Mouse (Mus musculus): ENCODE results near the gene Nup205. TPM values are rescaled to one million over a fixed set of nuclear protein-coding genes. Genes with fewer than 3 reads are reported as not detected.

Gene Nup205
- total RNA-seq, 2 experiments from 2014 or later: 69.6 to 87.1 TPM

DNA sequence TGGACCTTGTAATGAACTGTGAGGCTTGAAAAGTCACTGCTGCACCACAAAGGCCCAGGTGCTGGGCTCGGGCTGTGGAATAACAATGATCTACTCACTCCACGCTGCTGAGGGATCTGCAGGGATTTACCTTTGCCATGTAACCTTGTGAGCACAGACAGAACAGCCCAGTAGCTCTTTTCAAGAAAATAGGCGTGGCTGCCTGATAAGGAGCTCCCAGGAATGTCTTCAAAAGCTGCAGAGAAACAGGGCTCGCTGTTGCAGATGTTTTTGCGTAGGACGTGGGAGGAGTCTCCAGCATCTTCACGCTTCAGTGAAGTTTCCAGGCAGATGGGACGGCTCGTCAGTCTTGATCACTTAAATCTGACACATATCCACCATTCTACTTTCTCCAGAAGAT is 66.8 kb downstream of the Nup205 start:
- ATAC-seq (replicated peaks; ENCODE audit: poor library complexity): no peak

DNA sequence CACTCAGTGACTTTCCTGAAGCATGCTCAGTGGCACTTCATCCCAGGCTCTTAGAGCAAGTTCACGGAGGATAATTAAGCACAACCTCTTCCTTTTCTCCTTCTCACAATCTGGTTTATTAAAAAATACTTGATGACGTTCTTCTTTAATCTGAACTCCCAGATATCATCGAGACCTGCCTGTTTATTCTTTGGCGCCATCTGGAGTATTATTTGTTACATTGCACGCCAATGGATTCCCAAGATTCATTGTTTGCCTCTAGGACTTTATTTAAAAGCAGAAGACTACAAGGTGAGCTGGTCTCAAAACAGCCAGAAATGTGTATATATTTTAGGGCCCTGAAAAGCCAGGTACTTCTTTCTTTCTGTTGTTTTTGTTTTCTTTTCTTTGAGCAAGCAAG is 67.9 kb downstream of the Nup205 start:
- ATAC-seq (replicated peaks; ENCODE audit: poor library complexity): peak; percentile 78

DNA sequence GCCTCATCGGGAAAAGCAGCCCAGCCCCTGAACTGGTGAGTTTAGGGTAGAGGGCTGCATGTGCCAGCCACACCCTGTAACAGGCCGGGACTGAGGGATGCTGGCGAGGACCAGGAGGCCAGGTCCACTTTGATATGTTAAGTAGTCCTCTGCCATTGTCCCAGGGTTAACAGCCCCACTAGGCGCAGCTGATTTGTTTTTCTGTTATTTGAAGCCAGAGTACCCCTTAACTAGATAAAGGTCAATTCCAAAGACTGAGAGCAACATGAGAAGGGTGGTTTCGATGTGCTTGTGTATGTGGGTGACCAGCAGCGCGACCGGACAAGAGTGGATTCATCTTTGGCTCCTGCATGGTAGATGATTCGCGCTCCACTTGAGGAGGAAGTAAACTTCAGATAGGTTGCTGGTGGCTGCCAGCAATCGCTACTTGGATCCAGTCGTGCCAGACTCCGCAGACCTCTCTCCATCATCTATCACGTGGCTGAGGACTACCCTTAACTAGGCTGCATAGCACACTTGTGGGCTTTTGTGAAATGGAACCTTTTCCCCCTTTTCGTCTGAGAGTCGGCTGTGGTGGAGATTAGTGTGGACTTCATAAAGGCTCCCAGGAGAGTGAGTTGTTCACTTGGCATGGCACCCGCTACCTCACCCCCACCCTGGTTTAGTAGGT is 74.7 kb downstream of the Nup205 start:
- ATAC-seq (replicated peaks; ENCODE audit: poor library complexity): no peak

DNA sequence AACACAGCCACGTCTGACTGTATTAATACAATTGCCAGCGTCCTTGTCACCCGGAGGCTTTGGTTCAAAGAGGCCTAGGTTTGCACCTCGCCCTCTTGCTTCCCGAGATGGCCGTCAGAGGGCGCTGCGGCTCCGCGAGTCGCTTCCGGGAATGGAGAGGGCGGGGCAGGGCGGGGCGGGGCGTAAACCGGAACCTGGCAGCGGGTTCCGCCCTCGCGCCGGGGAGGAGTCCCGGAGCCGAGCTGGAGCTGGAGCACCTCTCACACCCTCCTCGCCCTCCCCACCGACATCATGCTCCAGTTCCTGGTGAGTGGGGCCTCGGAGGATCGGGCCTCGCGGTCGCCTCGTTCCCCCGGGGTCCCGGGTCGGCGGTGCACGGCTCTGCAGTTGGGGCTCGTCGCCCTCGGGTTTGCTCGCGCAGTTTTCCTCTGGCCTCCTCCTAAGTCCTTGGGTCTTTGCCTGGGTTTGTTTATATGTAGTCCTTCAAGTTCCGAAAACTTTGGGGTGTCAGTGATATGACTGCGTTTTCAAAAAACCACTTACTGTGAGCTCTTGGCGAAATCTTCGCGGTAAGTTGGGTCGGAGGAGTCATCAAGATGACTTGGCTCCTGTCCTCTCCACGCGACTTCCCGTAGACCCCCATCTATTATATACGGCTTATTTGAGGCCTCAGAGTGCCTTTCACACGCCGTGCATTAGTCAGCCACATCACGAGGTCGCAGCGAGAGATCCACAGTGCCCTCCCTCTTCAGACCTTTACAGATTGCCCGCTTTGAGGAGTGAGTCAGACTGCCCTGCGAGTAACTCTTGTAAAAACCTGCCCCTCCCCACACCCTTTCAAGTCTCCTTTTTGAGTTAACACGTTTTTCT is 75.5 kb downstream of the Nup205 start:
- ATAC-seq (replicated peaks; ENCODE audit: poor library complexity): peak; percentile 68

DNA sequence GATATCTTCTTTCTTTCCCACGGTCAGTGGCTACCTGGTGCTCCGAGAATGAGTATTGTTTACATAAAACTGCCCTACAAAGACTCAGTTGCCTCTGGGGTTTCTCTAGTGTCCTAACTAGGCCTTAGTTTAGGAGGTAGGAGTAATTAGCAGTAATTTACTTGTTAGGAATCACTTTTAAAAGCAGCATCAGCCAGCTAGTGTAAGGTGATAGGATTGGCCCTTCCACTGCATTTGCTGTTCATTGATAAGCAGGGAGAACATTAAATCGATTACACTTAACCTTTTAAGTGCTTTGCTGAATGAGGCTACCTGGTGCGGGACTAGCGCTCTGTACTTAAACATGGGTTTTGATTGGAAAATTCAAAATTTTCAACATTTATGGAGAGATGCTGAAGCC is 76.3 kb downstream of the Nup205 start:
- no peak for ATAC-seq (replicated peaks; ENCODE audit: poor library complexity)

DNA sequence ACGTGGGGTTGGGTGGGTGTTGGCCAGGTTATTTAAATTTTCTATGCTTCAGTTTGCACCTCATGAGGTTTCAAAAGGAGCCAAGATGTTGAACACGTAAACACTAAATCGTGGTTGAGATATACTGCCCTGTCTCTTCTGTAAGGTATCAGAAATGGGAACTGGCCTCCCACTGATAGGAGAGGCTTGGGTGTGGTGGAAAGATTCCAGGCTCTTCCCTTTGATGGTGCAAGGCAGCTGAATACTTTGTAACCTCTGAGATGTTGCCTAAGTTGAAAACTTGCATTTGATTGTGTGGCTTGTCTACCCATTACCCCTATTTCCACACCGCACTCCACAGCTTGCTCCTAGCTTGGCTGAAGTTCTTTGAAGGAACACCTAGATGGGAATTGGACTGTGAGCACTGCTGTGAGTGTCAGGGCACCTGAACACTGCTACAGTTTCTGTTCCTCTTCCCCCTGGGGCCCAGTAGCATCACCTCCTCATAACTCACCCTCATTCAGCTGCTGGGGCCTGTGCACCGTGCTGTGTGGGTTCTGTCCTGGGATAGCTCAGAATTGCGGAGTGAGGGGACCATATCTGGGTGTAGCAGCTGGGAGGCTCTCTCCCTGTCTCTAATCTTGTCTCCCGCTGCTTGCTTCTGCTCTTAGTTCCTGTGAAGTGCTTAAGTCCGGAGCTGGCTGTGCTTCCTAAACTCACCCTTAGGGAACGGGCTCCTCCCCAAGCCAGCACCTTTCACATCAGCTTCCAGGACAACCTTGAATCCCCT is 77.1 kb downstream of the Nup205 start:
- ATAC-seq (replicated peaks; ENCODE audit: poor library complexity): peak; percentile 14

DNA sequence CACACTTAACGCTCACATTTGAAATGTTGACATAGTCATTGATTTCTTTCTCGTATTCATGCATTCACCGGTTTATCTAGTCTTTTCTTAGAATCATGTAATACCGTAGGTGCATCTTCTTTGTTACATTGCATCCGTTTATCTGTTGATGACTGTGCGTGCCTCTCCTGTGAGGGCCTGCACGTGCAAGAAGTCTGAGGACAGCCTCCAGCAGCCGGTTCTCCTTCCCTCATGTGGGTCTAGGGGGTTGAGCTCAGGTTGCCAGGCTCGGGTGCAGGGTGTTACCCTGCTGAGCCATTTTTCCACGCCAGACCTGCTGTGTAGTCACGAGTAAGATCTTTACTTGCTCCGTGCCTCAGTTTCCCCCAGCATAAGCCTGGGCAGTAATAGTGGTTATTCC is 77.8 kb downstream of the Nup205 start:
- ATAC-seq (replicated peaks; ENCODE audit: poor library complexity): no peak

DNA sequence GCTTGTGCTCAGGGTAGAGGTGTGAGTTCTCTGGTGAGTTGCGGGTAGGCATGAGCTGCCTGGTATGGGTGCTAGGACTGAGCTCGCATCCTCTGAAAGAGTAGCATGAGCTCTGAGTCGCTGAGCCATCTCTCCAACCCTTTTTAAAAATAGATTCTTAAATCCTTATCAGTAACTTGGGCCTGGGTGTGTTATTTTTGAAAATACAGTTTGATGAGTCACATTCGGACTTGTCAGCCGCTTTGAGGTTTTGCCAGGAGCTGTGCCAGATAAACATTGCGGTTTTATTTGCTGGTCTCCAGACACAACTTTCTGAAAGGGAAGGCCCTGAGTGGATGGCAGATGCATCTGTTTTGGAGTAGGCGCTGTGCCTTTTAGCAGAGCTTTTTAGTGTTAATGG is 79.5 kb downstream of the Nup205 start:
- peak; percentile 48 for ATAC-seq (replicated peaks; ENCODE audit: poor library complexity)

DNA sequence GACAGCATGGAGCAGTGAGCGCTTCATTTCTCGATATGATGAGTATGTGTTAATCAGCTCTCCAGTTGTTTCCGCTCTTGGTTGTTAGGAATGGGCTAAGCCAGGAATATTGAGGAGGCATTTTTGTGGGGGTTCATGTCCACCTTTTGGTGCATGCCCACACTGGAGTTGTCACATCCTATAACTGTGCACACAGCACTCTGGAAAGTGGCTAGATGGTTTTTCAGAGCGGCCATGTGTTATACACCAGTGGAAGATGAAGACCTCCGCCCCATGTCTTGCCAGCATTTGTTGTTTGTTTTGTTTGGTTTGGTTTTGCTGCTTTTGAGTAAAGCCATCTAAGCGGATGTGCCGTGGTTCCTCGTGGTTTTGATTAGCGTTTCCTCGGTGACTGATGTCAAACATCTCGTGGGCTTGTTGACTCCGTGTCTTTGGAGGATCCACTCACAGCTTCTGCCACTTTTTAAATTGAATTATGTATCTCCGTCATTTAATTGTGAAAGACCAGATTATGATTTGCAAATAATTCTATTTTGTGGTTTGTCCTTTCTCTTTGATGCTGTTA is 80.5 kb downstream of the Nup205 start:
- no peak for ATAC-seq (replicated peaks; ENCODE audit: poor library complexity)

DNA sequence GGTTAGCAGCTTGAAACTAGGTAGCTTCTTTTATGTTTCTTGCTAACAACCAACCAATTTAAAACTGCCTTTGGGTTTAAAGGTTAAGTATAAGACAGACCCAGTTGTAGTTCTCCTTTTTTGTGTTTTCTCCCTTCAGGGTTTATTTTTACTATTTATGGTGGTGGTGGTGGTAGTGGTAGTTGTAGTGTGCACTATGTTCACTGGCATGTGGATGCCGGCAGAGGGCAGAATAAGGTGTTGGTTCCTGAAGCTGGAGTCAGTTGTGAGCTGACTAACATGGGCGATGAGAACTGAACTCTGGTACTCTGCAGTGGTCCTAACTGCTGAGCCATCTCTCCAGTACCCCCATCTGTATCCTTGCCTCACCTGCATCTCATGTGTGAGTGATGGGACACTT is 81.7 kb downstream of the Nup205 start:
- no peak for ATAC-seq (replicated peaks; ENCODE audit: poor library complexity)

DNA sequence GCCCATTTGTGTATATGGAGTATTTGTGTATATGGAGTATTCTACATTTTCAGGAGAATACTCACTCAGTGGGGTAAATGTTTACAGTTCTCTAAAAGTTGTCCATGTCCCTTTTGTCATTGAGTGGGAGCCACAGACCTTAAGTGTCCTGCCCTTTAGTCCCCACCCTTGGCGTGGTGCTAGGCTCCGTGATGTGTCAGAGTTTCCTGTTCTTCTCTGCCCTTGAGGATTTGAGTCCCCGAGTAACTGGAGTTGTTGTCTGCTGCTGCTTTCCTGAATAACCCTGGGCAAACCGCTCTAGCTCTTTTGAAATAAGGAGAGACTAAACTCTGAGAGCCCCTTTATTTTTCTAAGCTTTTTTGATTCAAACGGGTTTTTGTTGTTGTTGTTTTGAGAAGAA is 82.3 kb downstream of the Nup205 start:
- ATAC-seq (replicated peaks; ENCODE audit: poor library complexity): no peak

DNA sequence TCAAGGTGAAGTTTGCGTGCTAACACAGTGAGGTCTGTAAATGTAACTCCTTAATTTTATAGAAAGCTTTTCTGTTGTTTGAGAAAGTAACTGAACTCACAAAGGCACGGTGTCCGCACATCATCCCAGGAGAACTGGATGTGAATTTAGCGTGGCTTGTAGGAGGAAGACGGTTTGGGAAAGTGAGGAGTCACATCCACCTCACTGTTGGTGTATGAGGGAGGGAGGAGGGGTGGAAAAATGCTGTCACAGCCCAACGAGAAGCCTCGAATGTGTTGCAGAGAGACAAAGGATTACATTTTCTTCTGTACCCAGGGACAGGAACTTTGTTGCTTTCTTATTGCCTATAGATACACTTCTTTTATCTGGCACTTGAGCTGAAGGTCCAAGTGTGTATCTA is 83.3 kb downstream of the Nup205 start:
- ATAC-seq (replicated peaks; ENCODE audit: poor library complexity): no peak

DNA sequence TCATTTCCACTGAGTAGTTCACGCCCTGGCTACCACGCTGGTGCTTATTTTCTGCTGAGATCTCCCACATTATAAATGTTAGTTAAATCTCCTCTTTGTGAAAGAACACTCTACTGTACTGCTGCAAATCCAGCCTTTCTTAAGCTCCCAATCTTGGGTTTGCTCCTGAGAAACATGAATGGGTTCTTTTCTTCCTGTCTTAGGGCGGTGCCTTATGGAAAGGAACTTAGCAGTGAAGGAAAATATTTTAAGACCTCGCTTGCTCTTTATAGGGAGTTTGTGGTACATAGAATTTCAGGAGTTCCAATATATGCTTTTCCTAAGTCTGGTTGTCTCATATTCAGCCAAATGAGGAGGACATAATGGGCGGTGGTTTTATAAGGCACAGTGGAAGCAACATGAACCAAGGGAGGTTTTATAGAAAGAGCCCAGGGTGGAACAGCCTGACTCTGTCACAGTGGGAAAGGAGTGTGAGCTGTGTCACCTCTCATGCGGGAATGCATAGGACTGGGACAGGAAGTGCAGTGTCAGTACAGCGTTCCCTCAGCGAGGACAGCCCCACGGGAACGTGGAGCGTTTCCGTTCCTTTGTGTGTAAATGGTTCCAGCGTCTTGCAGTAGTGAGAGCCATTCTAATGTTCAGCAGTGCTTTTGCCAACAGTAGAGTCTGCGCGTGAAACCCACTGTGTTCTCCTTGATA is 88.5 kb downstream of the Nup205 start:
- ATAC-seq (replicated peaks; ENCODE audit: poor library complexity): no peak

DNA sequence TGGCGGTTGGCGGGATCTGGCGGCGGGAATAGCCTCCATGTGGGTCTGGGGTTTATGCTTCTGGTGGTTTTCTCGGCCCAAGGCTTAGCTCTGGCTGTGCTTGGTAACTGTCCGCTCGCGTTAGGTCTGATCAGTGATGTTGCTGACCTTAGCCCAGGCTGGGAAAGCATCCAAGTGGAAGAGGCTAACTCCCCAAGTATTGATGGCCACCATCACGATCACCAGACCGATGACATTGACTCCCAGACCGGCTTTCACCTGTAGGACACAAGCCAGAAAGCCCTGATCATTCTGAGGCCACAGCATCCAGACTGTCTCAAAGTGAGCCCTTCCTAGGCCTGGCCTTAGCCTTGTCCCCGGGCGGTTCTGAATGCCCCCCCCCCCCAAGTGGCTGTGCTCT is 91.5 kb downstream of the Nup205 start:
- ATAC-seq (replicated peaks; ENCODE audit: poor library complexity): no peak

DNA sequence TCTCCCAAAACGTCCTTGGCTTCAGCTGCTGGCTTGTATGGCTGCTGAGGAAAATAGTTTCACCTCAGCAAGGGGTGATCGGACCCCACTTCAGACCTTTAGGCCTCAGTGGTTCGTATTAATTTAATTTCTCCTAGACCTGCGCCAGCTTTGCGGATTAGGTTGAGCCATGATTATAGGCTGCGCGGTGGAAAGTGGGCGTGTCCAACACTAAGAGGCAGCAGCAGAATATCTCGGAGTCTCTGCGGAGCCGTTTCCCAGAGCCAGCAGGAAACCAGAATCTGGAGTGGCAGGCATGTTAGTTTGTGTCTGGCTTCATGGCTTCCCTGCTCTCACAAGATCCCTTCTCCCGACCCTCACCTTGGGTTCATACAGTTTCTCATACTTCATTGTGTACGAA is 92.4 kb downstream of the Nup205 start:
- ATAC-seq (replicated peaks; ENCODE audit: poor library complexity): no peak

DNA sequence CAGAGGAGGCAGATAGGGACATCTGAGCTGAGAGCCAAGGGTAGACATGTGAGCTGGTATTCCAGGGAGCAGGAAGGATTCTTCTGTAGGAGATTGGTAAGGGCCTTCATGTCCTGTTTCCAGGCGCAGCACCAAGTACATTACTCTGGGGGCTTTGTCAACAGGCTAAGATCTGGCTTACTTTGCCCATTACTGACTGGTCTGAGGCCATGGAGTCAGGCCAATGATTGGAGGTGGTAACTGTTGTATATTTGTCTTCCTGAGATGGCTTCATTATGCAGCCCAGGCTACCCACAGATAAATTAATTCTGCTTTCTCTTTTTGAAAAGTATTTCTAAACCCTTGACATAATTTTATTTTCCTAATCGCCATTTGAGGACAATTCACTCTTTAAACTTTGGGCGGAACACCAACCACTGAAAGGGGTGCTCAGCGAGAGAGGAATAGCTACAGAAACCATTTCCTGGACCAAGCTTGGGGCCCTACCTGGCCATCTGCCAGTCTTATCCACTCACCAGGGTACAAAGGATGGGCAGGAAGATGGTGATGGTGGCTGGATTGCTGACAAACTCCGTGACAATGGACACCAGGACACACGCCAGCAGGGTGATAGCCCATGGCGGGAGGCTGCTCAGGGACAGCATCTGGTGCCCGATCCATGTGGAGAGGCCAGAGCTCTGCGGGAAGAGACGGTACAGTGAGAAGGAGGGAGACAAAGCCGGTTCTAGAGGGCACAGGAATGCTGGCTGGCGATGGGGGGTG is 94.1 kb downstream of the Nup205 start:
- no peak for ATAC-seq (replicated peaks; ENCODE audit: poor library complexity)

DNA sequence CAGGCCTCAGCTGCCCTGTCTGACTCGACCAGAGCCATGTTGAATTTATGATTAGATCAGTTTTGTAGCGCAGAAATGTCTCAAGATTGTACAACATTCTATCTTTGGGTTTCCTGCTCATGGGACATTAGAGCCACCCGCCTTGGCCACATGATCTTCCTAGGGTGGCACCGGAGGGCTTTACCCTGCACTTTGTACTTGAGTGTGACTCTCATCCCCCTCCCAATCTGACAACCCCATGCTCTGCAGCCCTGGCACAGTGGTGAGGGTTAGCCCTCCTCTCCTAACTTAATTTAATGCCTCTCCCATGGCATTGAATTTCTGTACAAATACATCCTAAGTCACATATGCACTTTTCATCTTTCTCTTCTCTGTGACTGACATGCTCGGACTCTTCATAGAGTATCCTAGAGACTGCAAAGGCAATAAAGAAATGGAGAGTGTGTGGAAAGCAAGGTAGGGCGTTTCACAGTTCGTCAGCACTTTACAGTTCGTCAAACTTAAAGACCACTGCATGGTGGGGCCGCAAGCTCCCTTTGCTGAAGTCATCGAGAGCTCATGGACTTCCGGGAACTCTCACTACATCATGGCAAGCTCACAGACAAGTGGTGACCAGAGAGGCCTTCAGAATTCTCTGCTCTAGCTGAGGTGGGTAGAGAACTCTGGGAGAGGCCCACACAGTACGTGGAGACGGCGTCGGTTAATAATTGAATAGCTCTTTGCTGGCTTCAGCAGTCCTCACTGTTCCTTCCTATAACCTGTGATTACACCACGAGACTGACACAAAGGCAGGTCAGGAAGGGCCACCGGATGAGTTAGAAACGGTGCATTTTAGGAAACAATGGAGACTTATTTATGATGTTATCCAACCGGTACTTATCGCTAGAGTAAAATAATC is 94.9 kb downstream of the Nup205 start:
- ATAC-seq (replicated peaks; ENCODE audit: poor library complexity): no peak

DNA sequence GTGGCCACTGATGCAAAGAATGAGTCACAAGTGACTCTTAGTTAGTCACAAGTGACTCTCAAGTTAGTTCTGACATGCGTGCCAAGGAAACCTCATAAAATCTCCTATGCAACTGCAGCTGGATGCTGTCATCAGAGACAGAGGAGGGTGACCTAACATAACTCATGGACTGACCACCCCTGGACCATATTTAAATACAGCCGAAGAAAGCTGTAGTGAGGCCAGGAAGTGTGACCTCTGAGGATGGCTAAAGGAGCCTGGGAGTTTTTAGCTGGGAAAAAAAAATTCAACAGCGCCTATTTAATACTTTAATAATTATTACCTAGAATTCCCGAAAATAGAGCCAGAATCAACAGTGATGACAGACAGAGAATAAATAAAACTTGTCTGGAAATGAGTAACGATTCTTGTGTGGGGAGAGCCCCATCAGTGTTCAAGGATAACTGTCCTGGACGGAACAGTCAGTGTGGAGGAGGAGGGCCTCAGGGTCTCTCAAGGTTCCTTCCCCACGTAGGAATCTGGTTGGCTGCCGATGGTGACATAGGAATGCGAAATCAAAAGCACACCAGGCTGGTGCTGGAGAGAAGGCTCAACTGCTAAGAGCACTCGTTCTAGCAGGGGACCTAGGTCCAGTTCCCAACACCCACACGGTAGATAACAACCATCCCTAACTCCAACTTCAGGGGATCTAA is 96.3 kb downstream of the Nup205 start:
- no peak for ATAC-seq (replicated peaks; ENCODE audit: poor library complexity)

Measured in megakaryocyte progenitor cell, adult 5-6 weeks (primary cell).